Mouse (Mus musculus): ENCODE measurements around the gene Mageb4. TPM values are rescaled to one million over a fixed set of nuclear protein-coding genes. Genes with fewer than 3 reads are reported as not detected.
"Not testable (repeated sequence)": the region's sequence is repeated elsewhere in the genome, so short reads cannot be mapped to it uniquely, and the experiment has no call there.

The Mageb4 gene
- not detected in 2 replicates for polyA plus RNA-seq (2014; fragmentation: Nextera tagmentation; extraction: Ambion mirVana)

DNA sequence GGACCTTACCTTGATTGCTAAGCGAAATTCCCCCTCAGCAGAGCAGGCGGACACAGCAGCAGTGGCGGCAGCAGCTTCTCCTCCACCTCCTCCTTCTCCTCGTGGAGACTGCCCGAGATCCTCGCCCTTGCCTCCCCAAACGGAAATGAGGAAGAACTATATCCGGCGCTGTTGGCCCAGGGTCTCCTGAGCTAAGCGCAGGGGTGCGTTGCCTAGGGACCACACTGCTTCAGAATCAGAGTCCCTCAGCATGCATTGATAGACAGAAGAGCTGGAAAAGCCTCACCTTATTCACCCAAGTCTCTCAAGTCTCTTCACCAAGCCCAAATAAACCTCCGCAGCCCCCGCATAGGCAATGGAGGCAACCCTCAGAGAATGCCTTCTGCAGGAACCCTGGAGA is at the start of gene Mageb4:
Mageb4 (minus strand) TSS at position 101 of the 400 bp plus-strand sequence.
- not testable (repeated sequence) for ATAC-seq (ENCODE audit: insufficient number of reproducible peaks, insufficient read depth, low FRiP score, low read depth)

DNA sequence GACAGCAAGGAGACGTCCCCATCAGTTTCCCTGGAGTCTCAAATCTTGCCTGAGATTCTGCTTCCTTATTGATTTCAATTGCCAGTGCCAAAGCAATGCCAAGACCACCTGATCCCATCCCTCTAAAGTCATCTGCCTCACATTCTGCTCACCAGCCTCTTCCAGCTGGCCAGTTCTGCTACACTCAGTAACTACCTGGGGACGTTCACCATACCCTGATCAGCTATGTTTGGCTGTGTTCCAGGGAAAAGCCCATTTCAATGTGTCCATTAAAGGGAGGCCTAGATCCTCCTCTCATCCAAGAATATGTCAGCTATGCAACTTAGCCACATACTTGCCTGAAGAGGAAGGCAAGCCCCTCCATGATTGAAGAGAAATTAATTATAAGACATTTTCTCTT is 20.3 kb downstream of the Mageb4 start:
- H3K4me1 ChIP-seq (ENCODE audit: control insufficient read depth in 2 of 2, insufficient read depth in 2 of 2, low read length in 2 of 2); ATAC-seq (ENCODE audit: insufficient number of reproducible peaks, insufficient read depth, low FRiP score, low read depth); H3K4me2 ChIP-seq (ENCODE audit: low read length); H3K9me3 ChIP-seq (ENCODE audit: control insufficient read depth, low read length); H3K9ac ChIP-seq (ENCODE audit: low read length); H3K36me3 ChIP-seq (ENCODE audit: control insufficient read depth, insufficient read depth, low read length); H3K4me3 ChIP-seq (ENCODE audit: control insufficient read depth in 1 of 2, insufficient read depth in 1 of 2, low read depth in 1 of 2, low read length in 2 of 2); H3K27ac ChIP-seq (replicated peaks in 1 of 2; ENCODE audit: control insufficient read depth in 1 of 2, insufficient read depth in 1 of 2, low read depth in 2 of 2, low read length in 2 of 2); H3K27me3 ChIP-seq (ENCODE audit: control insufficient read depth, insufficient read depth, low read length): not testable (repeated sequence)
- WGBS, result 47% methylated on average over 1 of the region's 2 CpGs

More for the DNA sequence above, at the start of gene Mageb4:
- no CpG with 5 or more reads among the region's 13 CpGs for WGBS
- H3K27me3 ChIP-seq (ENCODE audit: control insufficient read depth, insufficient read depth, low read length); H3K9ac ChIP-seq (ENCODE audit: low read length); H3K9me3 ChIP-seq (ENCODE audit: control insufficient read depth, low read length); H3K36me3 ChIP-seq (ENCODE audit: control insufficient read depth, insufficient read depth, low read length); H3K4me1 ChIP-seq (ENCODE audit: control insufficient read depth in 2 of 2, insufficient read depth in 2 of 2, low read length in 2 of 2); H3K4me3 ChIP-seq (ENCODE audit: control insufficient read depth in 1 of 2, insufficient read depth in 1 of 2, low read depth in 1 of 2, low read length in 2 of 2); H3K27ac ChIP-seq (replicated peaks in 1 of 2; ENCODE audit: control insufficient read depth in 1 of 2, insufficient read depth in 1 of 2, low read depth in 2 of 2, low read length in 2 of 2); H3K4me2 ChIP-seq (ENCODE audit: low read length): not testable (repeated sequence)

DNA sequence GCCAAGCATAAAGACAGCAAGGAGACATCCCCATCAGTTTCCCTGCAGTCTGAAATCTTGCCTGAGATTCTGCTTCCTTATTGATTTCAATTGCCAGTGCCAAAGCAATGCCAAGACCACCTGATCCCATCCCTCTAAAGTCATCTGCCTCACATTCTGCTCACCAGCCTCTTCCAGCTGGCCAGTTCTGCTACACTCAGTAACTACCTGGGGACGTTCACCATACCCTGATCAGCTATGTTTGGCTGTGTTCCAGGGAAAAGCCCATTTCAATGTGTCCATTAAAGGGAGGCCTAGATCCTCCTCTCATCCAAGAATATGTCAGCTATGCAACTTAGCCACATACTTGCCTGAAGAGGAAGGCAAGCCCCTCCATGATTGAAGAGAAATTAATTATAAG is 58.9 kb downstream of the Mageb4 start:
- ATAC-seq (ENCODE audit: insufficient number of reproducible peaks, insufficient read depth, low FRiP score, low read depth); H3K4me2 ChIP-seq (ENCODE audit: low read length); H3K4me1 ChIP-seq (ENCODE audit: control insufficient read depth in 2 of 2, insufficient read depth in 2 of 2, low read length in 2 of 2); H3K27ac ChIP-seq (replicated peaks in 1 of 2; ENCODE audit: control insufficient read depth in 1 of 2, insufficient read depth in 1 of 2, low read depth in 2 of 2, low read length in 2 of 2); H3K36me3 ChIP-seq (ENCODE audit: control insufficient read depth, insufficient read depth, low read length); H3K9ac ChIP-seq (ENCODE audit: low read length); H3K9me3 ChIP-seq (ENCODE audit: control insufficient read depth, low read length); H3K4me3 ChIP-seq (ENCODE audit: control insufficient read depth in 1 of 2, insufficient read depth in 1 of 2, low read depth in 1 of 2, low read length in 2 of 2); H3K27me3 ChIP-seq (ENCODE audit: control insufficient read depth, insufficient read depth, low read length): not testable (repeated sequence)
- WGBS, result no CpG with 5 or more reads among the region's 1 CpGs

DNA sequence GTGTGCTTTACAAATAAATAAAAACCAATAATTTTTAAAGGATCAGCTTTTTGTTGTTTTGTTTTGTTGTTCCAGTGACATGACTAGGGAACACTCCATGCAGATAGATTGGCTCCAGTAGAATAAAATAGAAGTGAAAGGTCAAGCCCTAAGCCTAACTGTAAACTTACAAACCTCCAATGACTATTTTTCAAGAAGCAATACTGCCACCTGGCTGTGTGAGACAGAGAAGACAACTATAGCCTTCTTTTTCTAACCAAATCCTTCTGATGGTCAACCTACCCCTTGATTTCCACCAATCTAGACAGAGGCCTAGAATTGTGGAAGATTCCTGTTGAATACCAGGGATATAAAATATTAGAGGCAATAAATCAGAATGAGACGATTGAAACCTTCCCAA is 67.6 kb downstream of the Mageb4 start:
- Histone ChIP-seq H3K4me3 (ENCODE audit: control insufficient read depth in 1 of 2, insufficient read depth in 1 of 2, low read depth in 1 of 2, low read length in 2 of 2) (no peak overlapping the region), H3K27ac (replicated peaks in 1 of 2; ENCODE audit: control insufficient read depth in 1 of 2, insufficient read depth in 1 of 2, low read depth in 2 of 2, low read length in 2 of 2) (no peak overlapping the region), H3K4me1 (ENCODE audit: control insufficient read depth in 2 of 2, insufficient read depth in 2 of 2, low read length in 2 of 2) (no peaks in the 10 kb centered on the region), H3K9ac (ENCODE audit: low read length) (no peak overlapping the region), H3K9me3 (ENCODE audit: control insufficient read depth, low read length) (no peaks in the 10 kb centered on the region), H3K36me3 (ENCODE audit: control insufficient read depth, insufficient read depth, low read length) (no peaks in the 10 kb centered on the region), H3K27me3 (ENCODE audit: control insufficient read depth, insufficient read depth, low read length) (no peaks in the 10 kb centered on the region), H3K4me2 (ENCODE audit: low read length) (no peak overlapping the region)
- no peak for ATAC-seq (ENCODE audit: insufficient number of reproducible peaks, insufficient read depth, low FRiP score, low read depth)
- no CpG with 5 or more reads among the region's 1 CpGs for WGBS

Other genes with a start within 250 kb of the Mageb4 start
- not detected in 2 replicates for gene Nr0b1, start 113.3 kb downstream of the Mageb4 start, polyA plus RNA-seq (2014; fragmentation: Nextera tagmentation; extraction: Ambion mirVana)